Mouse (Mus musculus) CH12.LX (cell line): ENCODE measurements around the gene Slc9a8. TPM values are rescaled to one million over a fixed set of nuclear protein-coding genes. Genes with fewer than 3 reads are reported as not detected.

ENCODE experiments used
- DNase-seq: peaks from one replicate; pipeline ENCODE4 v3.0.0-alpha.2; 2013; ENCODE audit errors: extremely low read depth
- H3K27ac ChIP-seq: 2 replicates; pipeline ENCODE4 v1.5.1; 2012; ENCODE audit warnings: low read depth, mild to moderate bottlenecking, control low read depth, moderate library complexity; ENCODE audit not compliant: insufficient read depth
- H3K27me3 ChIP-seq: replicated peaks from 2 replicates; pipeline ENCODE3; 2012; ENCODE audit warnings: inconsistent platforms
- H3K36me3 ChIP-seq, 2 experiments: replicated peaks in 1 of 2; 2 replicates each; pipeline versions ENCODE3 to v1.6.1; 2012; ENCODE audit warnings: inconsistent platforms in 1 of 2, low read length in 1 of 2, mild to moderate bottlenecking in 1 of 2, mixed read lengths in 1 of 2, moderate library complexity in 1 of 2; ENCODE audit not compliant: control insufficient read depth in 1 of 2, insufficient read depth in 1 of 2
- H3K4me1 ChIP-seq, 2 experiments: 2 replicates each; pipeline ENCODE4 v1.6.1; 2012; ENCODE audit warnings: inconsistent platforms in 1 of 2, moderate library complexity in 1 of 2; ENCODE audit not compliant: insufficient read depth in 2 of 2, control insufficient read depth in 1 of 2
- H3K4me2 ChIP-seq: 2 replicates; pipeline ENCODE4 v1.6.1; 2012; ENCODE audit warnings: low read depth, mild to moderate bottlenecking, control low read depth; ENCODE audit not compliant: poor library complexity, insufficient read depth, severe bottlenecking
- H3K4me3 ChIP-seq, 3 experiments: fragments of 150-350 bp in 1 of 3; sonication (generic) in 1 of 3; replicated peaks in 1 of 3; 2 replicates each; pipeline versions ENCODE3 to v1.5.1; 2011 to 2012; ENCODE audit warnings: low read depth in 2 of 3, low read length in 2 of 3, mild to moderate bottlenecking in 2 of 3, moderate library complexity in 2 of 3, control low read depth in 1 of 3, improper control_type of control experiment in 1 of 3, inconsistent platforms in 1 of 3, mixed read lengths in 1 of 3; ENCODE audit not compliant: poor library complexity in 1 of 3
- H3K79me2 ChIP-seq: replicated peaks from 2 replicates; pipeline ENCODE4 v1.6.1; 2012; ENCODE audit warnings: mild to moderate bottlenecking, moderate library complexity; ENCODE audit not compliant: control insufficient read depth, poor library complexity, insufficient read depth, severe bottlenecking; ENCODE audit errors: extremely low read depth
- H3K9ac ChIP-seq: 2 replicates; pipeline ENCODE4 v1.6.1; 2012; ENCODE audit warnings: low read depth, mild to moderate bottlenecking, control low read depth, moderate library complexity; ENCODE audit not compliant: insufficient read depth
- H3K9me3 ChIP-seq: replicated peaks from 2 replicates; pipeline ENCODE3; 2012; ENCODE audit warnings: low read length, inconsistent platforms, mixed read lengths
- BHLHE40 ChIP-seq: IDR thresholded peaks from 2 replicates; pipeline ENCODE4 v1.6.1; 2011; ENCODE audit warnings: mild to moderate bottlenecking, low read depth, low read length, improper control_type of control experiment
- ELF1 ChIP-seq: IDR thresholded peaks from 2 replicates; pipeline ENCODE4 v1.6.1; 2014; ENCODE audit warnings: low read depth, mild to moderate bottlenecking, inconsistent platforms, low read length, improper control_type of control experiment
- GABPA ChIP-seq: IDR thresholded peaks from 2 replicates; pipeline ENCODE4 v1.6.1; 2012; ENCODE audit warnings: low read depth, low read length, improper control_type of control experiment, inconsistent platforms; ENCODE audit not compliant: insufficient replicate concordance
- JUN ChIP-seq: IDR thresholded peaks from 2 replicates; pipeline ENCODE4 v1.6.1; 2011; ENCODE audit warnings: low read depth, mild to moderate bottlenecking, low read length, improper control_type of control experiment, moderate library complexity; ENCODE audit not compliant: insufficient read depth
- KAT2A ChIP-seq: IDR thresholded peaks from 2 replicates; pipeline ENCODE4 v1.6.1; 2012; ENCODE audit warnings: low read length, improper control_type of control experiment, inconsistent platforms; ENCODE audit not compliant: insufficient replicate concordance
- MAFK ChIP-seq: IDR thresholded peaks from 2 replicates; pipeline ENCODE4 v1.6.1; 2011; ENCODE audit warnings: low read length, improper control_type of control experiment; ENCODE audit not compliant: insufficient replicate concordance
- MAX ChIP-seq: IDR thresholded peaks from 2 replicates; pipeline ENCODE4 v1.6.1; 2011; ENCODE audit warnings: low read length, improper control_type of control experiment
- MAZ ChIP-seq: IDR thresholded peaks from 2 replicates; pipeline ENCODE4 v1.6.1; 2012; ENCODE audit warnings: low read depth, mild to moderate bottlenecking, inconsistent platforms, low read length, improper control_type of control experiment, moderate library complexity
- NRF1 ChIP-seq: IDR thresholded peaks from 2 replicates; pipeline ENCODE4 v1.6.1; 2014; ENCODE audit warnings: low read depth, mild to moderate bottlenecking, inconsistent platforms, low read length, improper control_type of control experiment, moderate library complexity
- PAX5 ChIP-seq: IDR thresholded peaks from 2 replicates; pipeline ENCODE4 v1.6.1; 2012; ENCODE audit warnings: low read length, inconsistent platforms, mixed read lengths
- POLR2AphosphoS2 ChIP-seq: IDR thresholded peaks from 2 replicates; pipeline ENCODE4 v1.6.1; 2011; ENCODE audit warnings: low read depth, low read length, improper control_type of control experiment
- RAD21 ChIP-seq: IDR thresholded peaks from 2 replicates; pipeline ENCODE4 v1.6.1; 2011; ENCODE audit warnings: low read depth, mild to moderate bottlenecking, low read length, improper control_type of control experiment, moderate library complexity
- SIN3A ChIP-seq: IDR thresholded peaks from 2 replicates; pipeline ENCODE4 v1.6.1; 2012; ENCODE audit warnings: low read length, improper control_type of control experiment, inconsistent platforms
- UBTF ChIP-seq: IDR thresholded peaks from 2 replicates; pipeline ENCODE4 v1.6.1; 2012; ENCODE audit warnings: low read depth, mild to moderate bottlenecking, inconsistent platforms, low read length, improper control_type of control experiment, moderate library complexity
- USF1 ChIP-seq: IDR thresholded peaks from 2 replicates; pipeline ENCODE4 v1.6.1; 2014; ENCODE audit warnings: low read depth, mild to moderate bottlenecking, inconsistent platforms, low read length, improper control_type of control experiment
- ZKSCAN1 ChIP-seq: IDR thresholded peaks from 2 replicates; pipeline ENCODE4 v1.6.1; 2012; ENCODE audit warnings: low read depth, inconsistent platforms, low read length, improper control_type of control experiment, borderline replicate concordance
- dilution Hi-C: fragments of 300-500 bp; cut with MboI; formaldehyde crosslinking; loops from 2 replicates; pipeline ENCODE4 v1.14.3; 2020; ENCODE audit warnings: low sequenced_read_pairs; ENCODE audit not compliant: extremely low pct_unique_long_range_greater_than_20kb, extremely low pct_ligation_motif_present
- in situ Hi-C: fragments of 300-500 bp; cut with MboI; formaldehyde crosslinking; loops from 3 replicates; pipeline ENCODE4 v1.14.3; 2019; ENCODE audit warnings: low sequenced_read_pairs, low pct_ligation_motif_present, low pct_unique_long_range_greater_than_20kb, mixed read lengths
- polyA plus RNA-seq: library from polyadenylated mRNA; unstranded; fragments of >175 nt; gene quantifications from 2 replicates; pipeline ENCODE4 v1.2.1, GENCODE M21; 2012; ENCODE audit warnings: low read depth; ENCODE audit not compliant: insufficient read length
- total RNA-seq, 2 experiments: library from RNA; depleted of rRNA; stranded (reverse); fragments of 300-350 nt in 1 of 2; fragments of >200 nt in 1 of 2; gene quantifications; 2 replicates each; pipeline ENCODE4 v1.2.3; 2012 to 2014

Slc9a8 gene
- total and polyA plus RNA-seq, 3 experiments = 14.5 to 26.0 (median 25.0) TPM

DNA sequence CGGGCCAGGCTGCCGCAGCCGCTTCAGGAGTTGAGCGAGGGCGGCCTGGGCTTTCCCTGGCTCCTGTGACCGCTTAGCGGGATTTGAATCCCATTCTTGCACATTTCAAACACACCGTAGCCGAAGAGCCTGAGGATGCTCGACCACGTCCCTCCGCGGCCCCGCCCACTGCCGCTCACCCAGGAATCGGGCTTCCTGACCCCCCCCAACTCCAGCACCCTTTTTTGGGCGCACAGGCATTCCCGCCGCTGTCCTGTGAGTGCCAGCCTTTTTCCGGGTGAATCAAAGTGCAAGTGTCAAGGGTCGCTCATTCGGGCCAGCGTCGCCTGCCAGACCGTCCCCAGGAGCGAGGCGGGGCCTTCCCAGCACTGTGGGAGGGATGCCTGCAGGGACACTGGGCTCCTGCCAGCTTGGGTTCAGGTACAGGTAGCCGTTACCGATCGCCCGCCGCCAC is 82.4 kb downstream of the Slc9a8 start:
- H3K79me2 ChIP-seq = peaks cover 48% of the 10 kb centered on the region
- no peaks in the 10 kb centered on the region for H3K27me3 ChIP-seq
- dilution Hi-C loops (no loop called here), in situ Hi-C loops (no loop called here)
- DNase-seq = no peak
- peak overlapping the region; percentile 91 for H3K9ac ChIP-seq
- TF ChIP-seq GABPA (no peak), SIN3A (peak; percentile 5; the same call in 1 of the 2 replicates)
- peak overlapping the region; percentile 88 to 98 (median 95) for H3K4me3 ChIP-seq
- peaks cover 5 to 36% of the 10 kb centered on the region in 2 experiments for H3K4me1 ChIP-seq
- H3K4me2 ChIP-seq = peak overlapping the region; percentile 68
- peaks cover 16 to 37% of the 10 kb centered on the region in 2 experiments for H3K36me3 ChIP-seq
- H3K27ac ChIP-seq = no peak overlapping the region
- H3K9me3 ChIP-seq = no peaks in the 10 kb centered on the region

GRCm38 (mm10) chr2:167505127-167505526 is 83.6 kb downstream of the Slc9a8 start:
- TF ChIP-seq USF1 = no peak
- no peak for TF ChIP-seq SIN3A
- 0 out of 2 replicates have a peak, but pooled peaks have one; percentile 27 for TF ChIP-seq ELF1
- no peak for TF ChIP-seq KAT2A
- TF ChIP-seq JUN = no peak
- dilution Hi-C loops = no loop called here
- Histone ChIP-seq H3K79me2 (peaks cover 52% of the 10 kb centered on the region), H3K27ac (peak overlapping the region; percentile 4; the same call in 1 of the 2 replicates), H3K9ac (peak overlapping the region; percentile 91; the same call in 1 of the 2 replicates), H3K27me3 (no peaks in the 10 kb centered on the region), H3K4me2 (peak overlapping the region; percentile 68), H3K36me3 (peaks cover 25 to 47% of the 10 kb centered on the region in 2 experiments), H3K4me1 (peaks cover 5 to 36% of the 10 kb centered on the region in 2 experiments), H3K9me3 (no peaks in the 10 kb centered on the region), H3K4me3 (peak overlapping the region in 1 of 3 experiments; percentile 0)
- DNase-seq = peak; percentile 36
- in situ Hi-C loops = no loop called here

DNA sequence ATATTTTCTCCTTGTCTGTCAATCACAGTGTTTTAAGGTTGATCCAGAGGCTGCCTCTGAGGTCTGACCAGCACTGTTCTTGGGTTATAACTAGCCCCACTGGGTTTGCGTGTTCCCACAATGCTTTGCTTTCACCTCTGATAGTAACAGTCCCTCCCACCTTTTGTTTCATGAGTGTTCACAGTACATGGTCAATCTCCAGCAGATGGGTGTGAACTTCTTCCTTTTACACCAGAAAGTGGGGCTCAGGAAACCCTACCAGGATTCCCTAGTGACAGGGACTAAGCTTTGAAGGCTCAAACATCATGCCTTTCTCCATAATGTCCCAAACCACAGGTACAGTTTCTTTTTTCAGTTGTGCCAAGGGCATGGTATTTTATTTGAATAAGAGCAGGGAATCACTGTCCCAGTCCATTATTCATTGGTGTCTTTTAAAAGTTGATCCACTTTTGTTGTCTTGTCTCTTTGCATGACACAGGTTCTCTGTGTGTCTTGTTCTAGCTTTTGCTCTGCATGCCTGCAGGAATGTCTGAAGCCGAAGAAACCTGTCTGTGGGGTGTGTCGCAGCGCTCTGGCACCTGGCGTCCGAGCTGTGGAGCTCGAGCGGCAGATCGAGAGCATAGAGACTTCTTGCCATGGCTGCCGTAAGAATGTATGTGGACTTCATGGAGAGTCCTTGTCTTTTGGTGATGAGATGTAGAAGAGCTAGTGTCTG is 85.2 kb downstream of the Slc9a8 start:
- TF ChIP-seq MAFK = no peak
- TF ChIP-seq UBTF = no peak
- no peak for TF ChIP-seq MAX
- TF ChIP-seq MAZ = no peak
- no peak for TF ChIP-seq PAX5
- no peak for TF ChIP-seq RAD21
- TF ChIP-seq BHLHE40 = no peak
- TF ChIP-seq ZKSCAN1 = no peak
- no peak for TF ChIP-seq POLR2AphosphoS2
- TF ChIP-seq NRF1 = no peak
- DNase-seq = no peak
- Histone ChIP-seq H3K9me3 (no peaks in the 10 kb centered on the region), H3K27ac (no peak overlapping the region), H3K4me3 (no peak overlapping the region), H3K4me1 (peaks cover 5 to 40% of the 10 kb centered on the region in 2 experiments), H3K4me2 (no peak overlapping the region), H3K27me3 (no peaks in the 10 kb centered on the region), H3K9ac (no peak overlapping the region), H3K79me2 (peaks cover 56% of the 10 kb centered on the region), H3K36me3 (peaks cover 38 to 63% of the 10 kb centered on the region in 2 experiments)
- in situ Hi-C loops = no loop called here
- dilution Hi-C loops = no loop called here
